Mouse (Mus musculus) embryonic facial prominence, embryonic 13.5 days (tissue): ENCODE results near the gene Olfr527. TPM values are rescaled to one million over a fixed set of nuclear protein-coding genes. Genes with fewer than 3 reads are reported as not detected.

Experiments
- polyA plus RNA-seq: library from polyadenylated mRNA; unstranded; fragments of >200 nt; fragmentation: Nextera tagmentation; extraction: Ambion mirVana; gene quantifications from 2 replicates; pipeline ENCODE4 v1.2.1, GENCODE M21; 2015

Olfr527 gene
- polyA plus RNA-seq, 1 experiment from 2014 or later, result not detected

Other genes with a start within 250 kb of the Olfr527 start
- gene Prap1, start 240.6 kb upstream of the Olfr527 start, polyA plus RNA-seq, result 2.2 TPM in 1 of 2 replicates, not detected in the other
- gene Fuom, start 231.6 kb upstream of the Olfr527 start, polyA plus RNA-seq, result 26.0 and 26.9 TPM in 2 replicates
- gene Paox, start 218.2 kb upstream of the Olfr527 start, polyA plus RNA-seq, result 18.1 and 19.2 TPM in 2 replicates
- gene Echs1, start 217.5 kb upstream of the Olfr527 start, polyA plus RNA-seq, result 170 and 172 TPM in 2 replicates
- 21.1 and 24.2 TPM in 2 replicates for gene Mtg1, start 196.5 kb upstream of the Olfr527 start, polyA plus RNA-seq
- gene Sprn, start 179.1 kb upstream of the Olfr527 start, polyA plus RNA-seq, result 0.72 TPM in 2 replicates
- not detected in 2 replicates for gene Olfr522, start 169.3 kb upstream of the Olfr527 start, polyA plus RNA-seq
- 0.07 TPM in 1 of 2 replicates, not detected in the other for gene Olfr523, start 160.8 kb upstream of the Olfr527 start, polyA plus RNA-seq
- gene Olfr524, start 128.1 kb upstream of the Olfr527 start, polyA plus RNA-seq, result not detected in 2 replicates
- not detected in 2 replicates for gene Cd163l1, start 115.8 kb upstream of the Olfr527 start, polyA plus RNA-seq
- not detected in 2 replicates for gene 5830411N06Rik, start 86.7 kb upstream of the Olfr527 start, polyA plus RNA-seq
- gene Olfr525, start 13.2 kb upstream of the Olfr527 start, polyA plus RNA-seq, result not detected in 2 replicates
- not detected in 2 replicates for gene Olfr60, start 27.7 kb downstream of the Olfr527 start, polyA plus RNA-seq
- not detected in 2 replicates for gene Olfr530, start 42.3 kb downstream of the Olfr527 start, polyA plus RNA-seq
- not detected in 2 replicates for gene Olfr531, start 68.9 kb downstream of the Olfr527 start, polyA plus RNA-seq
- not detected in 2 replicates for gene Olfr532, start 87.6 kb downstream of the Olfr527 start, polyA plus RNA-seq
- gene Olfr533, start 129.4 kb downstream of the Olfr527 start, polyA plus RNA-seq, result not detected in 2 replicates
- gene Olfr535, start 150.2 kb downstream of the Olfr527 start, polyA plus RNA-seq, result not detected in 2 replicates
- not detected in 2 replicates for gene Olfr536, start 173.4 kb downstream of the Olfr527 start, polyA plus RNA-seq
- not detected in 2 replicates for gene Olfr538, start 233.9 kb downstream of the Olfr527 start, polyA plus RNA-seq